Mouse (Mus musculus) kidney, postnatal 0 days (tissue): ENCODE results near the gene Aurkb. TPM values are rescaled to one million over a fixed set of nuclear protein-coding genes. Genes with fewer than 3 reads are reported as not detected.
A peak's percentile ranks its signal among the peaks of the same experiment; 100 is the strongest.
"Not testable (repeated sequence)": the region's sequence is repeated elsewhere in the genome, so short reads cannot be mapped to it uniquely, and the experiment has no call there.

Source experiments
- ATAC-seq: fragments of 200-750 bp; cut with Nextera tagmentation; replicated peaks from 2 replicates; pipeline ENCODE4 v1.8.0; 2017; ENCODE audit warnings: low read depth, moderate number of reproducible peaks, moderate TSS enrichment, moderate library complexity; ENCODE audit not compliant: low FRiP score
- DNase-seq: peaks from one replicate; pipeline ENCODE4 v3.0.0-alpha.2; 2016; ENCODE audit warnings: low spot score
- H3K27ac ChIP-seq: fragments of 300-500 bp; sonication (generic); 2 replicates; pipeline ENCODE4 v1.5.1; 2014; ENCODE audit warnings: mild to moderate bottlenecking
- H3K27me3 ChIP-seq: fragments of 300-500 bp; sonication (generic); 2 replicates; pipeline ENCODE4 v1.6.1; 2014; ENCODE audit warnings: low read length, mixed read lengths; ENCODE audit not compliant: insufficient read depth
- H3K36me3 ChIP-seq: fragments of 300-500 bp; sonication (generic); 2 replicates; pipeline ENCODE4 v1.6.1; 2014; ENCODE audit warnings: low read length, mixed read lengths; ENCODE audit not compliant: insufficient read depth
- H3K4me1 ChIP-seq: fragments of 300-500 bp; sonication (generic); replicated peaks from 2 replicates; pipeline ENCODE4 v1.6.1; 2014; ENCODE audit warnings: antibody characterized with exemption, low read length, mixed read lengths; ENCODE audit not compliant: insufficient read depth
- H3K4me2 ChIP-seq: fragments of 300-500 bp; sonication (generic); 2 replicates; pipeline ENCODE4 v1.6.1; 2014; ENCODE audit warnings: mild to moderate bottlenecking, low read length, moderate library complexity, mixed read lengths
- H3K4me3 ChIP-seq: fragments of 300-500 bp; sonication (generic); replicated peaks from 2 replicates; pipeline ENCODE4 v1.5.1; 2014; ENCODE audit warnings: low read depth, low read length
- H3K9ac ChIP-seq: fragments of 300-500 bp; sonication (generic); 2 replicates; pipeline ENCODE4 v1.6.1; 2014; ENCODE audit warnings: low read depth, low read length
- H3K9me3 ChIP-seq: fragments of 300-500 bp; sonication (generic); replicated peaks from 2 replicates; pipeline ENCODE4 v1.6.1; 2016; ENCODE audit warnings: low read length, inconsistent platforms, mixed read lengths
- CTCF ChIP-seq: IDR thresholded peaks from 2 replicates; pipeline ENCODE4 v1.5.1; 2016; ENCODE audit warnings: antibody characterized with exemption, low read depth, mild to moderate bottlenecking, moderate library complexity
- WGBS: fragments of 180-500 bp; shearing (Covaris S2); extraction: QIAGEN DNeasy Blood & Tissue Kit; methylation state at CpG from one replicate; pipeline ENCODE4 v1.1.7; 2014; 5-methylcytosine and 5-hydroxymethylcytosine counted together
- polyA plus RNA-seq: library from polyadenylated mRNA; unstranded; fragments of >200 nt; fragmentation: Nextera tagmentation; extraction: Ambion mirVana; gene quantifications from 2 replicates; pipeline ENCODE4 v1.2.1, GENCODE M21; 2015

Gene Aurkb
- polyA plus RNA-seq, 1 experiment from 2014 or later: 49.3 TPM

DNA sequence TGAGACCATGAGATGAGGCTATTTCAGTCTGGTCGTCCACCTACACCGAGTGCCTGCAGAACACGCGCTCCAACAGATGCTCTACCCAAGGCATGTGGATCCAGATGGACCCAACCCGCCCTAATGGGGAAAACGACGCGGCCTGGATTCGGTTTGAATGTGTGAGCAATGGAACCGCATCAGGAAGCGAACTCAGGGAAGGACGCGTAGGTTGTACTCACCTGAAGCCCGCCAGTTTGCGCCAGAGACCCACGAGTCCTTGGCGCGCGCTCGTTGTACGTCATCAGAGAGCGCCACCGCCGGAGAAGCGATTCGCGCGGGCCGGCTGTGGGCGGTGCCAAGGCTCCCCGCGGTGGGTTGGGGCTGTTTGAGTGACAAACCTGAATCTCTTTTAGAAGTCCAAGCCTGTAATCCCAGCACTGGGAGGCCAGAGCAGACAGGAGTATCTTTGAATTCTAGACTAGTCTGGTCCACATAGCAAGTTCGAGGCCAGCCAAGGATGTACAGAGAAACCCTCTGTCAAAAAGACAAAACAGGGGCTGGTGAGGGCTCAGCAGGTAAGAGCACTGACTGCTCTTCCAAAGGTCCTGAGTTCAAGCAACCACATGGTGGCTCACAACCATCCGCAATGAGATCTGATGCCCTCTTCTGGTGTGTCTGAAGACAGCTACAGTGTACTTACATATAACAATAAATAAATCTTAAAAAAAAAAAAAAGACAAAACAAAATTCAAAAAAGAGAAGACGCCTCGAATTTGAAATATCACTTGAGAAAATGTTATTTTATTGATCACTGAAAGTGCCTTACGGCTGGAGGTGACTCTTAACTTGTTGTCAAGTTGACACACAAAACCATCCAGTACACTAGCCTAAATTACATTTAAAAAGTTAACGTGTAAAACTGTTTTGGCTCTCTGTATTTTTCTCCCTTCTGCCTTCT, 37.0 kb upstream of the Aurkb start, which contains the start of gene Pfas:
Pfas (minus strand) TSS at position 279 of the 940 bp plus-strand sequence.
- TF ChIP-seq CTCF: no peak
- H3K4me2 ChIP-seq: peak within 1 kb of the TSS; percentile 65
- peak; percentile 93 for DNase-seq
- H3K9me3 ChIP-seq: no peaks in the 10 kb centered on the region
- 10% methylated on average over 38 of the region's 38 CpGs for WGBS
- H3K9ac ChIP-seq: peak within 1 kb of the TSS; percentile 71
- peak within 1 kb of the TSS; percentile 67 for H3K4me3 ChIP-seq
- H3K36me3 ChIP-seq: no peaks in the 10 kb centered on the region
- no peaks in the 10 kb centered on the region for H3K27me3 ChIP-seq
- peak; percentile 81 for ATAC-seq
- H3K27ac ChIP-seq: peak within 1 kb of the TSS; percentile 38; the same call in 1 of the 2 replicates
- H3K4me1 ChIP-seq: 0 out of 2 replicates have a peak, but pooled peaks cover 9% of the 10 kb centered on the region

DNA sequence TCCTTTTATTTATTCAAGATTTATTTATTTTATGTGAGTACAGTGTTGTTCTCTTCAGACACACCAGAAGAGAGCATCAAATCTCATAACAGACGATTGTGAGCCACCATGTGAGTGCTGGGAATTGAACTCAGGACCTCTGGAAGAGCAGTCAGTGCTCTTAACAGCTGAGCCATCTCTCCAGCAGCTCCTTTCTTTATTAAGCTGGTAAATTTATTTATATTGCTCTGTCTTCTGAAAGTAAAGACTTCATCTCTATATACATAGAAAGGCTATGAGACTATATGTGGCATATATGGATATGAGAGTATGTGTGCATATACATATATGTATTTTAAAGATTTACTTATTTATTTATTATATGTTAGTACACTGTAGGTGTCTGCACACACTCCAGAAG, 35.9 kb upstream of the Aurkb start:
- DNase-seq: no peak
- Histone ChIP-seq H3K27ac (no peak overlapping the region), H3K9me3 (no peaks in the 10 kb centered on the region), H3K4me3 (no peak overlapping the region), H3K9ac (no peak overlapping the region), H3K4me1 (0 out of 2 replicates have a peak, but pooled peaks cover 9% of the 10 kb centered on the region), H3K4me2 (no peak overlapping the region), H3K27me3 (no peaks in the 10 kb centered on the region), H3K36me3 (no peaks in the 10 kb centered on the region)
- TF ChIP-seq CTCF: no peak
- no peak for ATAC-seq
- 92% methylated on average over 1 of the region's 1 CpGs for WGBS

DNA sequence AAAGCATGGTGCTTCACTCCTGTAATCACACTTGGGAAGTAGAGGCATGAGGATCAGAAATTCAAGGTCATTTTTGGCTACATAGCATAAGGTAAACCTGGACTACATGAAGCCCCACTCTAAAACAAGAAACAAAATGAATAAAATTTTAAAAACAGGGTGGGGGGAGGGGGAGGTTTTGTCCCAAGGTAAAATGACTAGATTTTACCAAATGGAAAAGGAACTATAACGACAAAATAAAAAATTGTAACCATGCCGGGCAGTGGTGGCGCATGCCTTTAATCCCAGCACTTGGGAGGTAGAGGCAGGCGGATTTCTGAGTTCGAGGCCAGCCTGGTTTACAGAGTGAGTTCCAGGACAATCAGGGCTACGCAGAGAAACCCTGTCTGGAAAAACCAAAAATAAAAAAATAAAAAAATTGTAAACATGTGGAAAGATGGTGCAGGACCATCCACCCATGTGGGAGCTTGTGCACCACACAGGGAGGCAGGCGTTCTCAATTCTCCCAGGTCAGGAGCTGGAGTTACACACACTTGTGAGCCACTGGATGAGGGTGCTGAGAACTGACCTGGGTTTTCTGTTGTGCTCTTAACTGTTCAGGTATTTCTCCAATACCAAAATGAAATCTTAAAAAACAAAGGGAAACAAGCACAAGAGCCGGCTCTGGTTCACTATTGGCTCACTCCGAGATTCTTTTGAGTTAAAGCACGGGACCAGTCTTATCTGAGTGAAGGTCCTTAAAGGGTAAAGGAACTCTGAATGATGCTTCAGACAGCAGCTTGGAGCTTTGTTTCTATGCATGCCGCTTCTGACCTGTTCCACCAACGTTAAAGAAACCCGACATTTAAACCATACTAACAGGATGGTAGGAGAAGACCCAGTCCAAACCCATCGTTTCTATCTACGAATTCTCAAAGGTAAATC, 34.8 kb upstream of the Aurkb start:
- DNase-seq: no peak
- TF ChIP-seq CTCF: no peak
- no peak overlapping the region for H3K27ac ChIP-seq
- H3K4me1 ChIP-seq: 0 out of 2 replicates have a peak, but pooled peaks cover 9% of the 10 kb centered on the region
- H3K4me3 ChIP-seq: no peak overlapping the region
- H3K9me3 ChIP-seq: no peaks in the 10 kb centered on the region
- no peak overlapping the region for H3K4me2 ChIP-seq
- no peaks in the 10 kb centered on the region for H3K36me3 ChIP-seq
- no peak overlapping the region for H3K9ac ChIP-seq
- 88% methylated on average over 15 of the region's 15 CpGs for WGBS
- no peak for ATAC-seq
- no peaks in the 10 kb centered on the region for H3K27me3 ChIP-seq

DNA sequence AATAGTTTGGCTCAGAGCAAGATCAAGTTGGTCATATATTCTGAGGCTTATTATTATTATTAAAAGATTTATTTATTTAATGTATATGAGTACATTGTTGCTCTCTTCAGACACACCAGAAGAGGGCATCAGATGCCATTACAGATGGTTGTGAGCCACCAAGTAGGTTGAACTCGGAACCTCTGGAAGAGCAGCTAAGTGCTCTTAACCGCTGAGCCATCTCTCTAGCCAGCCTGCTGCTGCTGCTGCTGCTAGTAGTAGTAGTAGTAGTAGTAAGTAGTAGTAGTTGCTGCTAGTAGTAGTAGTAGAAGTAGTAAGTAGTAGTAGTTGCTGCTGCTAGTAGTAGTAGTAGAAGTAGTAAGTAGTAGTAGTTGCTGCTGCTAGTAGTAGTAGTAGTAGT, 34.0 kb upstream of the Aurkb start:
- peak overlapping the region; percentile 64; the same call in 1 of the 2 replicates for H3K9ac ChIP-seq
- peak overlapping the region; percentile 65 for H3K4me2 ChIP-seq
- peak overlapping the region; percentile 44 for H3K4me3 ChIP-seq
- peak overlapping the region; percentile 91 for H3K27ac ChIP-seq
- H3K4me1 ChIP-seq, DNase-seq, ATAC-seq, H3K36me3 ChIP-seq, H3K9me3 ChIP-seq, H3K27me3 ChIP-seq: not testable (repeated sequence)
- 71% methylated on average over 2 of the region's 2 CpGs for WGBS
- TF ChIP-seq CTCF: peak; percentile 36; the same call in 1 of the 2 replicates

DNA sequence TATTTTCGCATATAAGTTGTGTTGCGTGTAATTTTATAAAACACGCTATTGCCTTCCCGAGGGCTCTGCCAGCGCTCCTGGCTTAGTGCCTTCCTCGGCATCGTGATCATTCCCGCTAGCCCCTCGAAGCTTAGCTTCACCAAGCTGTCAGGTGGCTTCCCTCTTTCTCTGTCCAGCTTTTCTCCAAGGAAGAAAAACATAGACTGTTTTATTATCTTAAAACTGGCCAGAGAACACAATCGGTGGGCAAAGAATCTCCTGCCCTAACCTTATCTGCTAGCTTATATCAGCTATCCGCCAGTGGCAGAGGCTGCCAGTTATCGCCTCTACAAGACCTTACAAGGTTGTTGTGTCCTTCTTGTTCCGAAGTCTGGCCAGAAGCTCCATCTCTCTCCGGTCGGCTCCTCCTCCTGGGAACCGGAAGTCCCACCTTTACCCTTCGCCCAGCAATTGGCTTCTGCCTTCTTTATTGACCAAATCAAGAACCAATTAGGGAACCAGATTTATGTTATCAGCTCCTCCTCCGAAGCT, 33.3 kb upstream of the Aurkb start:
- TF ChIP-seq CTCF: no peak
- ATAC-seq: peak; percentile 60
- Histone ChIP-seq H3K27me3 (no peaks in the 10 kb centered on the region), H3K9me3 (no peaks in the 10 kb centered on the region), H3K27ac (peak overlapping the region; percentile 91), H3K9ac (peak overlapping the region; percentile 64), H3K4me2 (peak overlapping the region; percentile 65), H3K4me3 (peak overlapping the region; percentile 44), H3K4me1 (peaks cover 14% of the 10 kb centered on the region), H3K36me3 (no peaks in the 10 kb centered on the region)
- peak; percentile 97 for DNase-seq
- 1% methylated on average over 18 of the region's 18 CpGs for WGBS
